Mouse (Mus musculus): ENCODE data around the gene Slc24a5. TPM values are rescaled to one million over a fixed set of nuclear protein-coding genes. Genes with fewer than 3 reads are reported as not detected.

Slc24a5 gene
- under 1 TPM in 1 of 2 experiments, not detected in 1; 0.23 TPM for total RNA-seq (2021)
- long read RNA-seq, experiment 1, partial matches to known transcripts = 0 of 20 reads
- long read RNA-seq, experiment 1, other reads (novel, unspliced or antisense) = 20 of 20 reads
- long read RNA-seq, experiment 2, partial matches to known transcripts = 0 of 5 reads
- long read RNA-seq, experiment 2, other reads (novel, unspliced or antisense) = 5 of 5 reads

- intact Hi-C loops (cut with DNase I) = no loop called here
- DNase-seq (ENCODE audit: extremely low spot score in 1 of 2, low spot score in 2 of 2) = no peak
- Histone ChIP-seq H3K27ac (no peak within 1 kb of the TSS), H3K4me3 (no peak within 1 kb of the TSS)
- no peak for TF ChIP-seq CTCF (IDR thresholded peaks at IDR 0.05)
These were observed at the start of gene Slc24a5 for GRCm38 (mm10) chr2:125067894-125068293. Gene Slc24a5 (plus strand): TSS chr2:125068124.

- H3K4me3 ChIP-seq = no peak overlapping the region
- TF ChIP-seq CTCF (IDR thresholded peaks at IDR 0.05) = no peak
- intact Hi-C loops (cut with DNase I) = no loop called here
- no peak for DNase-seq (ENCODE audit: extremely low spot score in 1 of 2, low spot score in 2 of 2)
- H3K27ac ChIP-seq = no peak overlapping the region
These were observed 43.5 kb upstream of the Slc24a5 start for GRCm38 (mm10) chr2:125024386-125024785.

- no peak overlapping the region for H3K27ac ChIP-seq
These were observed 41.4 kb upstream of the Slc24a5 start for GRCm38 (mm10) chr2:125026358-125027000.

GRCm38 (mm10) chr2:125030591-125030990 lies 37.3 kb upstream of the Slc24a5 start:
- no peak overlapping the region for H3K4me3 ChIP-seq
- no peak overlapping the region for H3K27ac ChIP-seq
- no peak for TF ChIP-seq CTCF (IDR thresholded peaks at IDR 0.05)
- no peak for DNase-seq (ENCODE audit: extremely low spot score in 1 of 2, low spot score in 2 of 2)
- intact Hi-C loops (cut with DNase I) = no loop called here

More at GRCm38 (mm10) chr2:125026358-125027000, 41.4 kb upstream of the Slc24a5 start:
- DNase-seq (ENCODE audit: extremely low spot score in 1 of 2, low spot score in 2 of 2) = no peak
- no peak overlapping the region for H3K4me3 ChIP-seq
- intact Hi-C loops (cut with DNase I) = no loop called here
- no peak for TF ChIP-seq CTCF (IDR thresholded peaks at IDR 0.05)

- DNase-seq (ENCODE audit: extremely low spot score in 1 of 2, low spot score in 2 of 2) = no peak
- intact Hi-C loops (cut with DNase I) = no loop called here
- TF ChIP-seq CTCF (IDR thresholded peaks at IDR 0.05) = no peak
- Histone ChIP-seq H3K27ac (no peak overlapping the region), H3K4me3 (no peak overlapping the region)
These were observed 36.8 kb upstream of the Slc24a5 start for GRCm38 (mm10) chr2:125031111-125031510.

GRCm38 (mm10) chr2:125031562-125032257 lies 36.2 kb upstream of the Slc24a5 start:
- DNase-seq (ENCODE audit: extremely low spot score in 1 of 2, low spot score in 2 of 2) = no peak
- Histone ChIP-seq H3K27ac (no peak overlapping the region; the same call in 1 of the 2 replicates), H3K4me3 (no peak overlapping the region)
- no peak for TF ChIP-seq CTCF (IDR thresholded peaks at IDR 0.05)
- intact Hi-C loops (cut with DNase I) = no loop called here

- Histone ChIP-seq H3K4me3 (no peak overlapping the region), H3K27ac (peak overlapping the region; percentile 44; the same call in 1 of the 2 replicates)
- TF ChIP-seq CTCF (IDR thresholded peaks at IDR 0.05) = no peak; the same call in 1 of the 2 replicates
- DNase-seq (ENCODE audit: extremely low spot score in 1 of 2, low spot score in 2 of 2) = peak in 1 of 2 experiments; percentile 26
- intact Hi-C loops (cut with DNase I) = no loop called here
These were observed 35.5 kb upstream of the Slc24a5 start for GRCm38 (mm10) chr2:125032258-125032973.

GRCm38 (mm10) chr2:125033042-125033743 lies 34.7 kb upstream of the Slc24a5 start:
- no peak overlapping the region for H3K27ac ChIP-seq
- no peak for DNase-seq (ENCODE audit: extremely low spot score in 1 of 2, low spot score in 2 of 2)
- intact Hi-C loops (cut with DNase I) = no loop called here
- TF ChIP-seq CTCF (IDR thresholded peaks at IDR 0.05) = no peak
- H3K4me3 ChIP-seq = no peak overlapping the region

- intact Hi-C loops (cut with DNase I) = no loop called here
- TF ChIP-seq CTCF (IDR thresholded peaks at IDR 0.05) = peak; percentile 19
- DNase-seq (ENCODE audit: extremely low spot score in 1 of 2, low spot score in 2 of 2) = no peak
- Histone ChIP-seq H3K27ac (no peak overlapping the region), H3K4me3 (no peak overlapping the region)
These were observed 12.5 kb upstream of the Slc24a5 start for GRCm38 (mm10) chr2:125055316-125055903.

GRCm38 (mm10) chr2:125057250-125057815 lies 10.6 kb upstream of the Slc24a5 start:
- Histone ChIP-seq H3K27ac (no peak overlapping the region), H3K4me3 (no peak overlapping the region)
- intact Hi-C loops (cut with DNase I) = loop anchor here (1.0 kb wide), 1 partner anchor 132 kb away; no protein-coding TSS in a partner anchor
- peak; percentile 64 for TF ChIP-seq CTCF (IDR thresholded peaks at IDR 0.05)
- peak in 1 of 2 experiments; percentile 29 for DNase-seq (ENCODE audit: extremely low spot score in 1 of 2, low spot score in 2 of 2)
